Mouse (Mus musculus) intestine, embryonic 15.5 days (tissue): ENCODE data around the gene Paqr3. TPM values are rescaled to one million over a fixed set of nuclear protein-coding genes. Genes with fewer than 3 reads are reported as not detected.

Experiments
- ATAC-seq: fragments of 200-750 bp; cut with Nextera tagmentation; 2 replicates; pipeline ENCODE4 v1.8.0; 2017; ENCODE audit warnings: moderate TSS enrichment, moderate library complexity
- H3K27ac ChIP-seq: fragments of 300-500 bp; sonication (generic); 2 replicates; pipeline ENCODE4 v1.5.1; 2015; ENCODE audit warnings: mild to moderate bottlenecking, inconsistent platforms
- H3K27me3 ChIP-seq: fragments of 300-500 bp; sonication (generic); replicated peaks from 2 replicates; pipeline ENCODE4 v1.6.1; 2015; ENCODE audit warnings: inconsistent platforms
- H3K36me3 ChIP-seq: fragments of 300-500 bp; sonication (generic); 2 replicates; pipeline ENCODE4 v1.6.1; 2015; ENCODE audit warnings: inconsistent platforms
- H3K4me1 ChIP-seq: fragments of 300-500 bp; sonication (generic); replicated peaks from 2 replicates; pipeline ENCODE4 v1.6.1; 2015; ENCODE audit warnings: inconsistent platforms
- H3K4me2 ChIP-seq: fragments of 300-500 bp; sonication (generic); replicated peaks from 2 replicates; pipeline ENCODE4 v1.6.1; 2015; ENCODE audit warnings: mild to moderate bottlenecking, inconsistent platforms
- H3K4me3 ChIP-seq: fragments of 300-500 bp; sonication (generic); replicated peaks from 2 replicates; pipeline ENCODE4 v1.5.1; 2015; ENCODE audit warnings: inconsistent platforms
- H3K9ac ChIP-seq: fragments of 300-500 bp; sonication (generic); 2 replicates; pipeline ENCODE4 v1.6.1; 2015; ENCODE audit warnings: inconsistent platforms
- H3K9me3 ChIP-seq: fragments of 300-500 bp; sonication (generic); 2 replicates; pipeline ENCODE4 v1.6.1; 2016; ENCODE audit warnings: inconsistent platforms
- WGBS: fragments of 180-500 bp; shearing (Covaris S2); methylation state at CpG from one replicate; pipeline ENCODE4 v1.1.7; 2015; 5-methylcytosine and 5-hydroxymethylcytosine counted together
- polyA plus RNA-seq: library from polyadenylated mRNA; unstranded; fragments of >200 nt; fragmentation: Nextera tagmentation; extraction: Ambion mirVana; gene quantifications from 2 replicates; pipeline ENCODE4 v1.2.1, GENCODE M21; 2015

The Paqr3 gene
- polyA plus RNA-seq, 1 experiment from 2014 or later: 2.3 TPM

- WGBS: 87% methylated on average over 5 of the region's 5 CpGs
- no peak overlapping the region for H3K27ac ChIP-seq
- H3K27me3 ChIP-seq: no peaks in the 10 kb centered on the region
- no peak overlapping the region for H3K4me3 ChIP-seq
- H3K9me3 ChIP-seq: no peaks in the 10 kb centered on the region
- H3K4me1 ChIP-seq: peaks cover 3% of the 10 kb centered on the region; the same call in 1 of the 2 replicates
- H3K36me3 ChIP-seq: peaks cover 4% of the 10 kb centered on the region; the same call in 1 of the 2 replicates
- ATAC-seq: no peak
- no peak overlapping the region for H3K9ac ChIP-seq
- no peak overlapping the region for H3K4me2 ChIP-seq
Observed at GRCm38 (mm10) chr5:97048905-97049304, 62.5 kb downstream of the Paqr3 start.

- no peak overlapping the region for H3K27ac ChIP-seq
- WGBS: 88% methylated on average over 10 of the region's 10 CpGs
- H3K36me3 ChIP-seq: peaks cover 3% of the 10 kb centered on the region; the same call in 1 of the 2 replicates
- H3K9ac ChIP-seq: no peak overlapping the region
- no peaks in the 10 kb centered on the region for H3K9me3 ChIP-seq
- no peak overlapping the region for H3K4me3 ChIP-seq
- no peaks in the 10 kb centered on the region for H3K27me3 ChIP-seq
- H3K4me2 ChIP-seq: no peak overlapping the region
- H3K4me1 ChIP-seq: peaks cover 3% of the 10 kb centered on the region; the same call in 1 of the 2 replicates
- ATAC-seq: 0 out of 2 replicates have a peak, but pooled peaks have one; percentile 7
Observed at GRCm38 (mm10) chr5:97046680-97047079, 64.7 kb downstream of the Paqr3 start.

- Histone ChIP-seq H3K9me3 (no peaks in the 10 kb centered on the region), H3K27ac (no peak overlapping the region), H3K27me3 (no peaks in the 10 kb centered on the region), H3K4me2 (no peak overlapping the region), H3K9ac (no peak overlapping the region), H3K4me1 (peaks cover 3% of the 10 kb centered on the region; the same call in 1 of the 2 replicates), H3K4me3 (no peak overlapping the region), H3K36me3 (0 out of 2 replicates have a peak, but pooled peaks cover 3% of the 10 kb centered on the region)
- 60% methylated on average over 7 of the region's 7 CpGs for WGBS
- peak; percentile 69 for ATAC-seq
Observed at GRCm38 (mm10) chr5:97045260-97045659, 66.1 kb downstream of the Paqr3 start.

Other genes starting within 250 kb of the Paqr3 start
- 19.2 and 20.3 TPM in 2 replicates for gene Bmp2k, start 113.9 kb downstream of the Paqr3 start, polyA plus RNA-seq